Mouse (Mus musculus): ENCODE measurements around the gene Olfr1036. TPM values are rescaled to one million over a fixed set of nuclear protein-coding genes. Genes with fewer than 3 reads are reported as not detected.

Olfr1036 gene
- not detected in 2 replicates for polyA plus RNA-seq (2012; rRNA removed)

DNA sequence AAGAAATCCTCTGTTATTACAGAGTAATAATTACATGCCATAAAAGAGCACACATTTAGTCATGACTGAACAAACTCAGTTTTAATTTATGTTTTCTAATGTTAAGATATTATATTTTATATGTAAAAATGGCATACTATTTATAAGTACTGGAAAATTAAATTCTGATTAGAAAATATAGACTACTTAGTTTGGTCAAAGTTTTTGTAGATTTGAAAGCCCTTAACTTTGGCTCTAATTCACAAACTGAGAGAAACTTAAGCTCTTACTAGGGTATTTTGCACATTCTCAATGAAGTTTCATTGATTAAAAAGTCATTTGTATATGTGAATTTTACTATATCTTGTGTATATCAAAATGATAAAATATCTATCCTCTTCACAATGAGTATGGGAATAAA lies at the start of gene Olfr1036:
TSS of gene Olfr1036 (plus strand) at position 301 of the 400 bp plus-strand sequence.

DNA sequence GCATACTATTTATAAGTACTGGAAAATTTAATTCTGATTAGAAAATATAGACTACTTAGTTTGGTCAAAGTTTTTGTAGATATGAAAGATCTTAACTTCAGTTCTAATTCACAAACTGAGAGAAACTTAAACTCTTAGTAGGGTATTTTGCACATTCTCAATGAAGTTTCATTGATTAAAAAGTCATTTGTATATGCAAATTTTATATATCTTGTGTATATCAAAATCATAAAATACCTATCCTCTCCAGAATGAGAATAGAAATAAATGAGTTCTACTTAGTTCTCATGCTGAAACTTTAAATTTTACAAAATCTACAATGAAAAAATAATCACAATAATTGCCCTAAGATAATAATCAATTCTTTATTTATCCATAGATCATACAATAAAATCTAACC lies 28.2 kb upstream of the Olfr1036 start, which contains the start of gene Olfr1034:
TSS of gene Olfr1034 (plus strand) at position 301 of the 400 bp plus-strand sequence.

GRCm38 (mm10) chr2:86087285-86087684 lies 13.5 kb downstream of the Olfr1036 start, which contains the start of gene Olfr1037:
Olfr1037 (minus strand) TSS chr2:86087385.

Other genes with a start within 250 kb of the Olfr1036 start
- gene Olfr1019, start 228.5 kb upstream of the Olfr1036 start, polyA plus RNA-seq (2012; rRNA removed): not detected in 2 replicates
- not detected in 2 replicates for gene Olfr1020, start 227.0 kb upstream of the Olfr1036 start, polyA plus RNA-seq (2012; rRNA removed)
- gene Olfr1022, start 205.4 kb upstream of the Olfr1036 start, polyA plus RNA-seq (2012; rRNA removed): not detected in 2 replicates
- gene Olfr1023, start 188.4 kb upstream of the Olfr1036 start, polyA plus RNA-seq (2012; rRNA removed): not detected in 2 replicates
- not detected in 2 replicates for gene Olfr1024, start 168.9 kb upstream of the Olfr1036 start, polyA plus RNA-seq (2012; rRNA removed)
- gene Olfr1025-ps1, start 158.8 kb upstream of the Olfr1036 start, polyA plus RNA-seq (2012; rRNA removed): not detected in 2 replicates
- gene Olfr1026, start 152.4 kb upstream of the Olfr1036 start, polyA plus RNA-seq (2012; rRNA removed): not detected in 2 replicates
- gene Olfr1028, start 123.6 kb upstream of the Olfr1036 start, polyA plus RNA-seq (2012; rRNA removed): not detected in 2 replicates
- not detected in 2 replicates for gene Olfr1029, start 100.1 kb upstream of the Olfr1036 start, polyA plus RNA-seq (2012; rRNA removed)
- gene Olfr1030, start 94.7 kb upstream of the Olfr1036 start, polyA plus RNA-seq (2012; rRNA removed): not detected in 2 replicates
- not detected in 2 replicates for gene Olfr1031, start 83.7 kb upstream of the Olfr1036 start, polyA plus RNA-seq (2012; rRNA removed)
- gene Olfr1032, start 68.5 kb upstream of the Olfr1036 start, polyA plus RNA-seq (2012; rRNA removed): not detected in 2 replicates
- 0.34 and 0.35 TPM in 2 replicates for gene Olfr1033, start 53.4 kb upstream of the Olfr1036 start, polyA plus RNA-seq (2012; rRNA removed)
- 0.03 and 0.04 TPM in 2 replicates for gene Olfr1034, start 28.1 kb upstream of the Olfr1036 start, polyA plus RNA-seq (2012; rRNA removed)
- not detected in 2 replicates for gene Olfr1037, start 13.4 kb downstream of the Olfr1036 start, polyA plus RNA-seq (2012; rRNA removed)
- not detected in 2 replicates for gene Olfr1039, start 61.9 kb downstream of the Olfr1036 start, polyA plus RNA-seq (2012; rRNA removed)
- not detected in 2 replicates for gene Olfr1040, start 72.7 kb downstream of the Olfr1036 start, polyA plus RNA-seq (2012; rRNA removed)
- not detected in 2 replicates for gene Olfr1042, start 87.8 kb downstream of the Olfr1036 start, polyA plus RNA-seq (2012; rRNA removed)
- gene Olfr1043, start 93.5 kb downstream of the Olfr1036 start, polyA plus RNA-seq (2012; rRNA removed): not detected in 2 replicates
- gene Olfr1044, start 103.8 kb downstream of the Olfr1036 start, polyA plus RNA-seq (2012; rRNA removed): not detected in 2 replicates
- not detected in 2 replicates for gene Olfr52, start 111.7 kb downstream of the Olfr1036 start, polyA plus RNA-seq (2012; rRNA removed)
- not detected in 2 replicates for gene Olfr1045, start 129.0 kb downstream of the Olfr1036 start, polyA plus RNA-seq (2012; rRNA removed)
- gene Olfr1046, start 145.3 kb downstream of the Olfr1036 start, polyA plus RNA-seq (2012; rRNA removed): not detected in 2 replicates
- not detected in 2 replicates for gene Olfr1047, start 157.4 kb downstream of the Olfr1036 start, polyA plus RNA-seq (2012; rRNA removed)
- gene Olfr1048, start 166.3 kb downstream of the Olfr1036 start, polyA plus RNA-seq (2012; rRNA removed): not detected in 2 replicates
- not detected in 2 replicates for gene Olfr1049, start 184.3 kb downstream of the Olfr1036 start, polyA plus RNA-seq (2012; rRNA removed)
- not detected in 2 replicates for gene Olfr1051, start 205.1 kb downstream of the Olfr1036 start, polyA plus RNA-seq (2012; rRNA removed)
- gene Olfr1052, start 218.5 kb downstream of the Olfr1036 start, polyA plus RNA-seq (2012; rRNA removed): not detected in 2 replicates
- gene Olfr1053, start 241.3 kb downstream of the Olfr1036 start, polyA plus RNA-seq (2012; rRNA removed): not detected in 2 replicates

Data from central nervous system, embryonic 18 days (tissue).